Mouse (Mus musculus): Measurements from ENCODE around the gene Fabp7. TPM values are rescaled to one million over a fixed set of nuclear protein-coding genes. Genes with fewer than 3 reads are reported as not detected.
A peak's percentile ranks its signal among the peaks of the same experiment; 100 is the strongest.

Fabp7 gene
- polyA plus RNA-seq, 1 experiment from 2014 or later: 1,508 TPM

DNA sequence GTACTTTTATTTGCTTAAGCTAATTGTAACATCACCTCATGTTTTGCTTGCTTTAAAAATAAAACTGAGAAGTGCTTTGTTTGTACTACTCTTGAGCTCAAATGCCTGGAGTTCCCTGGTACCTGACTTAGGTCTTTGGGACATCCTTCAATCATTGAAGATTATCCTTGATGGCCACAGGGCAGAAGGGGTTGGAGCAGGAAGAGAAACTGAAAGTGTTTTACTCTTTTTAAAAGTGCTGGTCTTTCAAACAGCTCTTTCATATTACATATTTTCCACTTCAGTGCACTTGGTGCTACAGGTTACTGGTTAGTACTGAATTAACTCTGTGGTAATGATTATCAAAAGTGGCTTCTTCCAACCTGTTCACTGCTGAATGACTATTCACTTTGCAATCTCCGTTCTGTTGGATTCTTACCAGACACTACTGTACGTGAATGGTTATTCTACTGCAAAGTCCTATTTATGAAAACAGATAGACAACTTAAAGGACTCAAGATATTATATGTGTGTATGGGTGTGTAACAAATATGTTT is 29.4 kb upstream of the Fabp7 start:
- DNase-seq (no peak), ATAC-seq (ENCODE audit: low FRiP score, low TSS enrichment) (no peak)
- H3K27me3 ChIP-seq (ENCODE audit: control insufficient read depth, insufficient read depth, low read length): no peaks in the 10 kb centered on the region
- H3K36me3 ChIP-seq (ENCODE audit: control insufficient read depth, insufficient read depth, low read length): no peaks in the 10 kb centered on the region
- H3K4me2 ChIP-seq (ENCODE audit: low read length): no peak overlapping the region
- 92% methylated on average over 2 of the region's 2 CpGs for WGBS
- no peaks in the 10 kb centered on the region for H3K4me1 ChIP-seq (ENCODE audit: control insufficient read depth, insufficient read depth, low read length)
- H3K9ac ChIP-seq (replicated peaks; ENCODE audit: low read length): no peak overlapping the region
- no peak overlapping the region for H3K4me3 ChIP-seq (replicated peaks; ENCODE audit: low read depth, low read length)
- H3K9me3 ChIP-seq (ENCODE audit: control insufficient read depth, low read length): no peaks in the 10 kb centered on the region
- H3K27ac ChIP-seq (replicated peaks; ENCODE audit: low read depth, low read length): no peak overlapping the region

DNA sequence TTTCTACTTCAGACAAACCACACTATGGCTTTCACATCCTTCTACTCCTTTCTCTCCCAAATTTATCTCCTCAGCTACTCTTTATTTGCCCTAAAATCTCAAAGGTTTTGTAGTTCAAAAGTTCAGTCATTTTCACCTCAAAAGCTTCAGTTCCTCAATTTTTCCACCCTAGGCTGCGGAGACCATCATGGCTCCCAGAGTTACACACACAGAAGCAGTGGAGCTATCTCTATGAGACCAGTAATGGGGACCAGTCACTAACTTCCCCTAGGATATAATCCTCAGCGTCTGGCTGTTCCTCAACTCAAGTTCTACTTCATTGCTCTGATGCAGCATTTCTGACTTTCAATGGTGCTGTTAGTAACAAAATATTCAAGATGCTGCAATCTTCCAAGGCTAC is 25.7 kb upstream of the Fabp7 start:
- Histone ChIP-seq H3K9ac (replicated peaks; ENCODE audit: low read length) (no peak overlapping the region), H3K4me3 (replicated peaks; ENCODE audit: low read depth, low read length) (no peak overlapping the region), H3K27me3 (ENCODE audit: control insufficient read depth, insufficient read depth, low read length) (no peaks in the 10 kb centered on the region), H3K9me3 (ENCODE audit: control insufficient read depth, low read length) (no peaks in the 10 kb centered on the region), H3K27ac (replicated peaks; ENCODE audit: low read depth, low read length) (no peak overlapping the region), H3K4me2 (ENCODE audit: low read length) (no peak overlapping the region), H3K36me3 (ENCODE audit: control insufficient read depth, insufficient read depth, low read length) (no peaks in the 10 kb centered on the region), H3K4me1 (ENCODE audit: control insufficient read depth, insufficient read depth, low read length) (no peaks in the 10 kb centered on the region)
- WGBS: 92% methylated on average over 2 of the region's 2 CpGs
- DNase-seq: no peak
- ATAC-seq (ENCODE audit: low FRiP score, low TSS enrichment): no peak

DNA sequence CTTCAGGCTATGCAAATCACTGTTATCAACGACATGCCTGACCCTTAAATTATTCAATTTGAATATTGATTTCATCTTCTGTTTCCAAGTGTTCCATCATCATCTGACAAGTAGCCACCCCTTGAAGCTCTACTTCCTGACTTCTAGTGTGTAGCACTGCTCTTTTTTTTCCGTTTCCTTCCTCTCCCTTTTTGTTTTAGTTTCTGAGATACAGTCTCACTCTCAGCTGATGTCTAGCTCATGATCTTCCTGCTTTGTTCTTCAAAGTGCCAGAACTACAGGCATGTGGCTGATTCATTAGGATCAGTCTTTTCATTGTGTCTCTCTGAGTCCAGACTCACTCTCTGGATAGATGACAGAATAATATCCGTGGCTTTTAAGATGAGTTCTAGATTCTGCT is 24.0 kb upstream of the Fabp7 start:
- ATAC-seq (ENCODE audit: low FRiP score, low TSS enrichment) (no peak), DNase-seq (no peak)
- H3K4me1 ChIP-seq (ENCODE audit: control insufficient read depth, insufficient read depth, low read length): no peaks in the 10 kb centered on the region
- no peaks in the 10 kb centered on the region for H3K9me3 ChIP-seq (ENCODE audit: control insufficient read depth, low read length)
- WGBS: 75% methylated on average over 3 of the region's 3 CpGs
- no peaks in the 10 kb centered on the region for H3K36me3 ChIP-seq (ENCODE audit: control insufficient read depth, insufficient read depth, low read length)
- H3K27ac ChIP-seq (replicated peaks; ENCODE audit: low read depth, low read length): no peak overlapping the region
- H3K4me3 ChIP-seq (replicated peaks; ENCODE audit: low read depth, low read length): no peak overlapping the region
- no peak overlapping the region for H3K4me2 ChIP-seq (ENCODE audit: low read length)
- no peaks in the 10 kb centered on the region for H3K27me3 ChIP-seq (ENCODE audit: control insufficient read depth, insufficient read depth, low read length)
- H3K9ac ChIP-seq (replicated peaks; ENCODE audit: low read length): no peak overlapping the region

DNA sequence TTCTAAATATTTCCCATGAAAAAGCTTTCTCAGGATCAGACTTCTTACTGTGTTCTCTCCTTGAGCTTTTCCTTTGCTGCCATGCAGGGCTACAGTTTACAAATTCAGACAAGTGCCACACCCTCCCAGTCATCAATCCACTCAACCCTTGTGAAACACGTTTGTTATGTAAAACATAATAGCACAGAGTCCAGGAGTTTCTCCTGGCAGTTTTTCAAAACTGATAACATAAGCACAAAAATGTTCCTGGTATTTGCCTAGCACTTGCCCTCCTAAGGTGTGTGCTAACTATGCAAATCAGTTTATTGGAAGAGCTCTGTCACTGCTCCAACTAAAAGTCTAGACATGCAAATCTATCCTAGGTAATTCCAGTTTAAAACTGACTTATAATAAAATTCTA is 21.6 kb upstream of the Fabp7 start:
- WGBS: 38% methylated on average over 1 of the region's 1 CpGs
- no peak overlapping the region for H3K4me3 ChIP-seq (replicated peaks; ENCODE audit: low read depth, low read length)
- DNase-seq: no peak
- no peaks in the 10 kb centered on the region for H3K27me3 ChIP-seq (ENCODE audit: control insufficient read depth, insufficient read depth, low read length)
- no peak overlapping the region for H3K27ac ChIP-seq (replicated peaks; ENCODE audit: low read depth, low read length)
- H3K36me3 ChIP-seq (ENCODE audit: control insufficient read depth, insufficient read depth, low read length): no peaks in the 10 kb centered on the region
- ATAC-seq (ENCODE audit: low FRiP score, low TSS enrichment): no peak
- no peak overlapping the region for H3K9ac ChIP-seq (replicated peaks; ENCODE audit: low read length)
- H3K4me1 ChIP-seq (ENCODE audit: control insufficient read depth, insufficient read depth, low read length): no peaks in the 10 kb centered on the region
- no peak overlapping the region for H3K4me2 ChIP-seq (ENCODE audit: low read length)
- H3K9me3 ChIP-seq (ENCODE audit: control insufficient read depth, low read length): no peaks in the 10 kb centered on the region

DNA sequence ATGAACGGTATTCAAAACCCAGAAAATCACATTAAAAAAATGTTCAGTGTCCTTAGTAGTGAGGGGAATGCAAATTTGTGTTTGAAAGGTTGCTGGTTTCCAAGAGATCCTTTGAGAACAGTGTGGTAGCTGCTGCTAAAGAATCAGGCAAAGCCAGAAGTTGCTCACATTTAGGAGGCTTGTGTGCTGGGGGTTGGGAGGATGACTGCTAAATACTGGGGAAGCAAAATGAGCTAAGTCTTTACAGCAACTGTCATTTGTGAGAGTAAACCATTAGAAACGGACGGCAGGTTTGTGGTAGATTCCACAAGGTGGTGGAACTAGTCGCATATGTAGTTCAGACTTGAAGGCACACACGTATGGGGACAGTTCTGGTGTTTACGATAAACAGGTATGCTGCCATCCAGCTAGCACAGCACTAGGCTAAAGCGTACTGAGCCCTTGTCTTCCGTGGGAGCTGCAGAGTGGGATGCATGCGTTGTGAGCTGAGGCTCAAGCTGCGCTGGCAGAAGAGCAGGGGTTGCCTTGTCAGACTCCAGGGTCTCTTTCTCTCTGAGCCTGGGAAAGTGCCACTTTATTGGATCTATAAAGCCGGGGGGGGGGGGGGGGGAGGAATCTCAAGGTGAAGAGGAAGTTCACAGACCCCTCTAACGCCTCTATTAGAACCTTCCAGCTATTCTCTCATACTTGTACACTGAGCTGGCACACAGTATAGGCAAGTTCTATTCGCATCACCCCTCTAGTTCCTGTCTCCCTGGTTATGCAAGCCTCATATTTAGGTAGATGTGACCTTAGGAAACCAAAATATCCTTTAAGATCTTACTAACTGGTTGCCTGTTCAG is 1.2 kb upstream of the Fabp7 start:
- Histone ChIP-seq H3K27me3 (ENCODE audit: control insufficient read depth, insufficient read depth, low read length) (no peaks in the 10 kb centered on the region), H3K4me3 (replicated peaks; ENCODE audit: low read depth, low read length) (0 out of 2 replicates have a peak overlapping the region, but pooled peaks have one; percentile 7), H3K27ac (replicated peaks; ENCODE audit: low read depth, low read length) (peak overlapping the region; percentile 83), H3K4me1 (ENCODE audit: control insufficient read depth, insufficient read depth, low read length) (peaks cover 20% of the 10 kb centered on the region; the same call in 1 of the 2 replicates), H3K36me3 (ENCODE audit: control insufficient read depth, insufficient read depth, low read length) (no peaks in the 10 kb centered on the region), H3K4me2 (ENCODE audit: low read length) (peak overlapping the region; percentile 53), H3K9me3 (ENCODE audit: control insufficient read depth, low read length) (no peaks in the 10 kb centered on the region), H3K9ac (replicated peaks; ENCODE audit: low read length) (peak overlapping the region; percentile 21)
- DNase-seq (peak; percentile 63), ATAC-seq (ENCODE audit: low FRiP score, low TSS enrichment) (peak; percentile 57; the same call in 1 of the 2 replicates)
- 5% methylated on average over 13 of the region's 13 CpGs for WGBS

DNA sequence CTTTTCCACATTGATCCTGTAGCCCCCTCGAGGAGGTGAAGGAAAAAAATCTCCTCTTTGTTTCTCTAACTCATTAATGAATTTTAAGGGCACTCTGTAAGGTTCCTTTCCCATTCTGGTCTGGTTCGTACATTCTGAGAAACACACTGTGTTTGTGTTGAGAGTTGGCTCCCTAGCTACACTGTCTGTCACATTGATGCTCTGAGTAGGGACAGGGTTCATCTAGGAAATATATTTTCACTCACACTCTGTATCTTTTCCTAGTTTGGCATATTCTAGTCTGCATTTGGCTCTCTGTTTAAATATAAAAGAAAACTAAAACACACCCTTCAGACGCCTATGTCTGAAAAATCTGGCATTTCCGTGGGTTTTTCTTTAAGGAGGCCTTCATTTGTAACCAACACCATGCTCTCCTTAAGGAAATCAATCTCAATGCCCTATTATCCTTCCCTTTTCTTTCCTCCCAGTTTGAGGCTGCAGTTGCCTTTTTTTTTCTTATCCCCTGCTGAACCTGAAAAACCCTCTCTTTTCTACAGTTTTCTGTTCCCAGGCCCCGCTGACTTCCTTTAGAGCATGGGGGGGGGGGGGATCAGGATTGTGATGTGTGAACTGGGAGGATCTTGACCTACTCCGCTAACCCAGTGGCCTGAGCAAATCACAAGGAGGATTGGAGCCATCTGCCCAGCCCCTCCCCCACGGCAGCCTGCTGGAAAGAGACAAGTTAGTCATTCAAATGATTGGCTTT is 378 bp upstream of the Fabp7 start:
- H3K9ac ChIP-seq (replicated peaks; ENCODE audit: low read length): peak overlapping the region; percentile 45
- ATAC-seq (ENCODE audit: low FRiP score, low TSS enrichment): peak; percentile 90
- H3K27me3 ChIP-seq (ENCODE audit: control insufficient read depth, insufficient read depth, low read length): no peaks in the 10 kb centered on the region
- H3K9me3 ChIP-seq (ENCODE audit: control insufficient read depth, low read length): no peaks in the 10 kb centered on the region
- peak overlapping the region; percentile 83 for H3K27ac ChIP-seq (replicated peaks; ENCODE audit: low read depth, low read length)
- peak overlapping the region; percentile 33 for H3K4me3 ChIP-seq (replicated peaks; ENCODE audit: low read depth, low read length)
- H3K36me3 ChIP-seq (ENCODE audit: control insufficient read depth, insufficient read depth, low read length): no peaks in the 10 kb centered on the region
- WGBS: 0% methylated on average over 7 of the region's 7 CpGs
- H3K4me2 ChIP-seq (ENCODE audit: low read length): peak overlapping the region; percentile 53
- H3K4me1 ChIP-seq (ENCODE audit: control insufficient read depth, insufficient read depth, low read length): peaks cover 20% of the 10 kb centered on the region; the same call in 1 of the 2 replicates
- peak; percentile 93 for DNase-seq

DNA sequence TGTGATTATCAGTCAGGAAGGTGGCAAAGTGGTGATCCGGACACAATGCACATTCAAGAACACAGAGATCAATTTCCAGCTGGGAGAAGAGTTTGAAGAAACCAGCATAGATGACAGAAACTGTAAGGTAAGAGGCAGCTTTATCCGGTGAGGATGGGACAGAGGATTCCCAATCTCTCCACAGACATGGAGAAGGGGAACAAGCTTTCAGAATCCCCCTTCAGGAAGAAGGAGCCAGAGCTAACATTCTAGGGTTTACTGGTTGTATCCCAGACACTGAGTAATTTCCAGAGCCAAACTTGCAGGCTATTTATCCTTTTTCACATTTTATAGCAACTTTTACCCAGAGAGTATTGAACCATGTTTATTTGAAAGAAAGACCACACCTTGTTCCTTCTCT is 871 bp downstream of the Fabp7 start:
- no peak for ATAC-seq (ENCODE audit: low FRiP score, low TSS enrichment)
- Histone ChIP-seq H3K4me3 (replicated peaks; ENCODE audit: low read depth, low read length) (peak overlapping the region; percentile 33), H3K4me2 (ENCODE audit: low read length) (peak overlapping the region; percentile 53), H3K9me3 (ENCODE audit: control insufficient read depth, low read length) (no peaks in the 10 kb centered on the region), H3K27ac (replicated peaks; ENCODE audit: low read depth, low read length) (peak overlapping the region; percentile 83), H3K9ac (replicated peaks; ENCODE audit: low read length) (peak overlapping the region; percentile 45), H3K36me3 (ENCODE audit: control insufficient read depth, insufficient read depth, low read length) (no peaks in the 10 kb centered on the region), H3K4me1 (ENCODE audit: control insufficient read depth, insufficient read depth, low read length) (peaks cover 20% of the 10 kb centered on the region; the same call in 1 of the 2 replicates), H3K27me3 (ENCODE audit: control insufficient read depth, insufficient read depth, low read length) (no peaks in the 10 kb centered on the region)
- WGBS: 11% methylated on average over 2 of the region's 2 CpGs
- DNase-seq: peak; percentile 10

DNA sequence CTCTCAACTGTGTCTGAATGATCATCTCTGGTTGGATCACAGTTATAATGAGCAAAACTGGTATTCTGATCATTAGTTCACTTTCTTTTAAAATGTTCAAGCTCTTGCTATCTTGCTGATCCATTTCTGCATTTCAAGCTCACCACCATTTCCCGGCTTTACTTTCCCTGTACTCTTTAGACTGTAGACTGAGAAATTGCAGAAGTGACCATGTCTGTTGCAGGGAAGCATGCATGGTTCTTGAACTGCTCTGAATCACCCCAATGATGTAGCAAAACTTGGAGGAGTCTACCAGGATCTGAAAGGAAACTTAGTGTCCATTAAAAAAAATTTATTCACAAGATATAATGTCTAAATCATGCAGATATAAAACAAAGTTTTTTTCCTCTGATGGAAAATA is 8.3 kb downstream of the Fabp7 start:
- WGBS: 95% methylated on average over 1 of the region's 1 CpGs
- ATAC-seq (ENCODE audit: low FRiP score, low TSS enrichment) (no peak), DNase-seq (no peak)
- Histone ChIP-seq H3K27me3 (ENCODE audit: control insufficient read depth, insufficient read depth, low read length) (no peaks in the 10 kb centered on the region), H3K4me1 (ENCODE audit: control insufficient read depth, insufficient read depth, low read length) (0 out of 2 replicates have a peak, but pooled peaks cover 11% of the 10 kb centered on the region), H3K4me2 (ENCODE audit: low read length) (no peak overlapping the region), H3K9ac (replicated peaks; ENCODE audit: low read length) (no peak overlapping the region), H3K9me3 (ENCODE audit: control insufficient read depth, low read length) (peaks cover 5% of the 10 kb centered on the region), H3K36me3 (ENCODE audit: control insufficient read depth, insufficient read depth, low read length) (no peaks in the 10 kb centered on the region), H3K4me3 (replicated peaks; ENCODE audit: low read depth, low read length) (no peak overlapping the region), H3K27ac (replicated peaks; ENCODE audit: low read depth, low read length) (no peak overlapping the region)
